Mouse (Mus musculus) lung, embryonic 14.5 days (tissue): ENCODE measurements at regions not wholly inside any gene's neighbourhood (a gene's known extent, or its start where the extent isn't known, plus 50 kb on each side); places are given as distances from the start of the nearest gene placed in this dataset.

Experiments
- ATAC-seq: fragments of 200-750 bp; cut with Nextera tagmentation; 2 replicates; pipeline ENCODE4 v1.8.0; 2017; ENCODE audit warnings: mild to moderate bottlenecking, moderate TSS enrichment, moderate library complexity; ENCODE audit not compliant: insufficient read depth
- DNase-seq: peaks from one replicate; pipeline ENCODE4 v3.0.0-alpha.2; 2015
- H3K27ac ChIP-seq: fragments of 300-500 bp; sonication (generic); 2 replicates; pipeline ENCODE4 v1.5.1; 2014; ENCODE audit warnings: low read depth, mild to moderate bottlenecking, moderate library complexity
- H3K27me3 ChIP-seq: fragments of 300-500 bp; sonication (generic); 2 replicates; pipeline ENCODE4 v1.6.1; 2014; ENCODE audit warnings: low read length, control low read depth; ENCODE audit not compliant: insufficient read depth
- H3K36me3 ChIP-seq: fragments of 300-500 bp; sonication (generic); 2 replicates; pipeline ENCODE4 v1.6.1; 2014; ENCODE audit warnings: control low read depth; ENCODE audit not compliant: insufficient read depth
- H3K4me1 ChIP-seq: fragments of 300-500 bp; sonication (generic); 2 replicates; pipeline ENCODE4 v1.6.1; 2014; ENCODE audit warnings: antibody characterized with exemption, control low read depth; ENCODE audit not compliant: insufficient read depth
- H3K4me2 ChIP-seq: fragments of 300-500 bp; sonication (generic); 2 replicates; pipeline ENCODE4 v1.6.1; 2014; ENCODE audit warnings: mild to moderate bottlenecking
- H3K4me3 ChIP-seq: fragments of 300-500 bp; sonication (generic); 2 replicates; pipeline ENCODE4 v1.5.1; 2014; ENCODE audit warnings: low read depth, low read length
- H3K9ac ChIP-seq: fragments of 300-500 bp; sonication (generic); 2 replicates; pipeline ENCODE4 v1.6.1; 2014
- H3K9me3 ChIP-seq: fragments of 300-500 bp; sonication (generic); 2 replicates; pipeline ENCODE4 v1.6.1; 2016; ENCODE audit warnings: low read depth, low read length, control low read depth
- CTCF ChIP-seq: IDR thresholded peaks from 2 replicates; pipeline ENCODE4 v1.5.1; 2016; ENCODE audit warnings: antibody characterized with exemption, low read depth
- WGBS: fragments of 180-500 bp; shearing (Covaris S2); extraction: QIAGEN DNeasy Blood & Tissue Kit; methylation state at CpG from one replicate; pipeline ENCODE4 v1.1.7; 2014; 5-methylcytosine and 5-hydroxymethylcytosine counted together

DNA sequence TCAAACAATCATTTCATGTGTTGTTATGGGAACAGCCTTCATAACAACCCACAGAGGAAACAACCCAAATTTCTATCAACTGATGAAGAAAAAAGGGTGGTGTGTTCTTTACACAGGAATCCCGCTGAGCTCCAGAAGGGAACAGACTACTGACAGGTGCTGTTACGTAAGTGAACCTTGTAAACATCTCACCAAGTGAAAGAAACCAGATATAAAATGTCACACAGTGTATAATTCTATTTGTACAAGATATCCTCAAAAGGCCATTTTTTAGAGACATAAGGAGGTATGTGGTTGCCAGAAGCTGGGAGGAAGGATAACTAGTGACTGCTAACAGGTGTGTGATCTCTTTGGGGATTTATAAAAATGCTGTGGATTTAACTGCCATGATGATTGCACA, 119.9 kb downstream of the Plod2 start:
- ATAC-seq, result no peak
- Histone ChIP-seq H3K27me3 (no peaks in the 10 kb centered on the region), H3K4me3 (no peak overlapping the region), H3K4me2 (no peak overlapping the region), H3K36me3 (no peaks in the 10 kb centered on the region), H3K9me3 (no peaks in the 10 kb centered on the region), H3K4me1 (no peaks in the 10 kb centered on the region), H3K27ac (no peak overlapping the region), H3K9ac (no peak overlapping the region)
- 70% methylated on average over 2 of the region's 2 CpGs for WGBS
- no peak for DNase-seq
- TF ChIP-seq CTCF, result no peak

DNA sequence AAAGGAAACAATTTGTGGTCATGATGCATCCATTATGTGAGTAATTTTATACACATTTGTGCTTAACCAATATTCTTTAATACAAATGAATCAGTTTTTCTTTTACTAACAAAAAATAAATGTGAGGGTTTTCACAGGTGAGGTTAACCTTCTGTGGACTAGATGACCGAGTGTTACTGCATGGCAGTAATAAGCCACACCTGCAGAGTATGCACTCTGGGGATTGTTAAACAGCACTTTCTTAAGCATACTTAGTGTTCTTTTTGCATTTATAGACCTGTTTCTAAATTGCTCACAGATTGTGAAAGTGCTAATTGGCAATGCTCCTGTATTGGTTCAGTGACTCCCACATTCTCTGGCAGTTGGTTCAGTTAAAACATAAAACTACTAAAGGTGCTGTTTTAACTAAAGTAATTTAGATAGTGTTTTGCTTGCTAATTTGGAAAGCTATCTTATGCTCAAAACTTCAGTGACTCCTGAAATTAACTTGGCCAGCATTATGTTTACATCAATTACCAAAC, 125.4 kb downstream of the Plod2 start:
- Histone ChIP-seq H3K4me3 (no peak overlapping the region), H3K4me1 (no peaks in the 10 kb centered on the region), H3K36me3 (no peaks in the 10 kb centered on the region), H3K4me2 (no peak overlapping the region), H3K9me3 (no peaks in the 10 kb centered on the region), H3K9ac (no peak overlapping the region), H3K27me3 (no peaks in the 10 kb centered on the region), H3K27ac (no peak overlapping the region)
- WGBS, result 85% methylated on average over 1 of the region's 1 CpGs
- ATAC-seq (no peak), DNase-seq (no peak)
- no peak for TF ChIP-seq CTCF

DNA sequence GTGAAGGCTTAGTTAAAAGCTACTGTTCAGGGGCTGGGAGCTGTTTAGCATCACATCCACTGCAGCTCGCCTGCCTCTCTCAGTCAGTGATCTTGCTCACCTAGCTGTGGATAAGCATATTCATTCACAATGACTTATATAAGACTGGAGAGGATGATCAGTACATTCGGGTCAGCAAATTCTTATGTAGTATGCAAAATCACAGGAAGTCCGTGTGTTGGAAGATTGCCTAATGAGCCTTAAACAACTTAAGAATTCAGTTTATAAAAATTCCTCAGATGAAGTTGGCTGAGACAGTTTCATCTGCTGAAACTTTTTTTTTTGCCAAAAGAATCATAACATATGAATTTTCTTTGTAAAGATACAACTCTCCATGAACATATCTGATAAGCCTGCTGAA, 129.9 kb downstream of the Plod2 start:
- no peak overlapping the region for H3K27ac ChIP-seq
- H3K9ac ChIP-seq, result no peak overlapping the region
- no peak for ATAC-seq
- H3K4me3 ChIP-seq, result no peak overlapping the region
- TF ChIP-seq CTCF, result no peak
- 51% methylated on average over 3 of the region's 3 CpGs for WGBS
- H3K4me2 ChIP-seq, result no peak overlapping the region
- no peaks in the 10 kb centered on the region for H3K27me3 ChIP-seq
- H3K36me3 ChIP-seq, result no peaks in the 10 kb centered on the region
- peak; percentile 57 for DNase-seq
- H3K4me1 ChIP-seq, result no peaks in the 10 kb centered on the region
- H3K9me3 ChIP-seq, result no peaks in the 10 kb centered on the region

DNA sequence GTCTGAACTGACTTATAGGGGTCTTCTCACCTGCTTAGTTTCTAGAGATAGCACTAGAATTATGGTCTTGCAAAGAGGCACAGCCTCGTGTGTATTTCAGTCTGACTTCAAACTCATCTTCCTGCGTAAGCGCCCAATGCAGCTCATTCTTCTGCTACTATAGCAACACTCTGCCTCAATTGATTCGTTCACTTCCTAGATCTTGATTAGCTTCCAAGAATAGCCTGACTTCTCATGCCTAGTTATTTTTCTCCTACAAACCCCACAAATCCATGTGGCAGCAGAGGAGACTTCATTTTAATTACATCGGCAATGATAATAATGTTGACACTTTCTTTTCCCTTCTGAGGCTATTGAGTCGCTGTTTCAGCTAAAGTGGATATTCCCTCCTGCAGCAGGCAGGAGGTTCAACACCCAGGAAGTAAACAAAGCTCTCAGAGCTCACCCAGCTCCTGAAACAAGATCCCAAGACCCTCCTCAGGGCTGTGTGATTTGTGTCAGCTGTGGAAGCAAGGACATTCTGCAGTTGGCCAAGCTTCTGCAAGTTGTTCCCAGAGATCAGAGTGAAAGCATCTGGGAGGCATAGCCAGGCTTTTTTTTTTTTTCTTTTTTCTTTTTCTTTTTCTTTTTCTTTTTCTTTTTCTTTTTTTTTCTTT, 152.5 kb downstream of the Plod2 start:
- TF ChIP-seq CTCF, result no peak
- DNase-seq, result peak; percentile 73

DNA sequence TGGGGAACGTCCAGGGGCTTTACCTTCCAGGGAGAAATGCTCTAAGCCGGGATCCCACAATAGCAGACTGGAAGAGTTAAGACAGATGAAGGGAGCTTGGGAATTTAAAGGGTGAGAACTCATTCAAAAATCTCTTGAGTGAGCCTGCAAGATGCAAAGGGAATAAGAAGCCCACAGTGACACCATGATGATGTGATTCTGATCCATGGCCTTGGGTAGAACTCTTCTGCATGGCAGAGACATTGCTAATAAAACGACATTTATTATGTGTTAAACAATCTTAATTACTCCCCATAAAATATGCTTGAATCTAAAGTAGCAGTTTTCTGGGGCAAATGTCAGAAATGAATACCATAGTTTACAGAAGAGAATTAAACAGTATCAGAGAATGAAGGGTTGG, 155.9 kb downstream of the Plod2 start:
- TF ChIP-seq CTCF, result no peak
- H3K9me3 ChIP-seq, result no peaks in the 10 kb centered on the region
- peak; percentile 80 for ATAC-seq

More for the DNA sequence above, 152.5 kb downstream of the Plod2 start:
- Histone ChIP-seq H3K27me3 (no peaks in the 10 kb centered on the region), H3K9ac (no peak overlapping the region), H3K4me3 (no peak overlapping the region), H3K9me3 (no peaks in the 10 kb centered on the region), H3K4me1 (no peaks in the 10 kb centered on the region), H3K27ac (no peak overlapping the region), H3K4me2 (no peak overlapping the region), H3K36me3 (no peaks in the 10 kb centered on the region)
- peak; percentile 83; the same call in 1 of the 2 replicates for ATAC-seq
- 37% methylated on average over 6 of the region's 6 CpGs for WGBS

DNA sequence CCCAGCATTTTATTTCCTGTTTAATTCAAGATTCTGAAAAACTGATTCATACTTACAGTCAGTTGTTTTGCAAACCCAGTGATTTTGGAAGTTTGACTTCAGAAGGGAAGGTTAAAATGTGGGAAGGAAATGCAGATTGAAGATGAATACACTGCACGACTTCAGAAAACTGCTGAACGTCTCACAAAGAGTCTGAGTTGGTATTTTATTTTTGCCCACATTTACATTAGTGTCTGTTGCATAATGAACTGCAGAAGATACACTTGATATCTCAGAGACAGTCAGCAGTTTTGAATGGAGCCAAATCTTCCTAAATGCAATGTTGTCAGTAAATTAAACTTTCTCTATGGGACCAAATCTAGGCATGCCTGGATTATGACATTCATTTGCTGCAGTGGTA, 162.7 kb downstream of the Plod2 start:
- Histone ChIP-seq H3K4me2 (no peak overlapping the region), H3K9me3 (no peaks in the 10 kb centered on the region), H3K36me3 (no peaks in the 10 kb centered on the region), H3K27ac (no peak overlapping the region), H3K4me3 (no peak overlapping the region), H3K27me3 (no peaks in the 10 kb centered on the region), H3K4me1 (no peaks in the 10 kb centered on the region), H3K9ac (no peak overlapping the region)
- DNase-seq, result no peak
- 52% methylated on average over 2 of the region's 2 CpGs for WGBS
- no peak for TF ChIP-seq CTCF
- no peak for ATAC-seq

More for the DNA sequence above, 155.9 kb downstream of the Plod2 start:
- Histone ChIP-seq H3K4me3 (no peak overlapping the region), H3K27ac (no peak overlapping the region), H3K27me3 (no peaks in the 10 kb centered on the region), H3K9ac (no peak overlapping the region), H3K36me3 (no peaks in the 10 kb centered on the region), H3K4me1 (no peaks in the 10 kb centered on the region), H3K4me2 (no peak overlapping the region)
- DNase-seq, result peak; percentile 79
- 36% methylated on average over 3 of the region's 3 CpGs for WGBS

DNA sequence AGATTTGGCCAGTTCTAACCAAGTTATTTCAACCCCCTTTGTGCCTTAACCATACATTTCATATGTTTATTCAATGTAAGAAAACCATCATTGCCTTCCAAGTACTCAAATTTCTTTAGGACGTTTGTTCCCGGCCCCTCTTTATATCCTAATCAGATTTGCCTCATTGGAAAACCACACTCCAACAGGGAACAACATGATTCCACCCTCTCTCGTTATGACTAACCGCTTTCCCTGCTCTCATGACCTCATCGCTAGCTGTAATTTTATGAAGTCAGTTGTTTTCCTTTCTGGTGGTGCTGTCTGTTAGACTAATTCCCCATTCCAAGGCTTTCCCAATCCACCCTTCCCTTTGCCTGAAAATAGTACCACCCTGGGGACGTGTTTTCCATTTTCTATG, 165.0 kb downstream of the Plod2 start:
- Histone ChIP-seq H3K4me3 (no peak overlapping the region), H3K27ac (no peak overlapping the region), H3K36me3 (no peaks in the 10 kb centered on the region), H3K9ac (no peak overlapping the region), H3K4me2 (no peak overlapping the region), H3K9me3 (no peaks in the 10 kb centered on the region), H3K27me3 (no peaks in the 10 kb centered on the region), H3K4me1 (no peaks in the 10 kb centered on the region)
- no peak for DNase-seq
- no peak for ATAC-seq
- WGBS, result 69% methylated on average over 6 of the region's 6 CpGs
- TF ChIP-seq CTCF, result no peak
